Mouse (Mus musculus): ENCODE measurements around the gene Vmn1r42.
"Not testable (repeated sequence)": the region's sequence is repeated elsewhere in the genome, so short reads cannot be mapped to it uniquely, and the experiment has no call there.

Vmn1r42 gene

GRCm38 (mm10) chr6:89876313-89876712, at the start of gene Vmn1r42, which contains the start of gene Vmn1r43:
Gene Vmn1r42 (minus strand): TSS chr6:89876413.
Gene Vmn1r43 (minus strand): TSS chr6:89876413.
- not testable (repeated sequence) for DNase-seq (ENCODE audit: low read depth in 1 of 2, low spot score in 2 of 2)

DNA sequence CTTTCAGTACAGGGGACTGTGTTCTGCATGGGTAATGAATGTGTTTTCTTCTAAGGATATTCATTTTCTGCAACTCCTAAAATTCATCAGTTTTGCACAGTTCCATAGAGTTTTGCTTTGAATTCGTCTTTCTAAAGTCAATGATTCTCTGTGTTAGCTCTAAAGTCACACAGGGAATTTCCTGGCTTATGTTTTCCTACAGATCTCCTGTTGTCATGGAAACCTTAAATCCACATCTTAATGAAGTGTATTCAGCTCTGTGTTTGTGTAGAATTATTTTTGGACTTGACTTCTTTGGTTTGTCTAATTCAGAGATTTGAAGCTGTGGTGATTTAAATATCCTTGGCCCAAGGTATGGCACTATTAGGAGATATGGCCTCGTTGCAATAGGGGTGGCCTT, 7.6 kb upstream of the Vmn1r42 start:
- no peak for DNase-seq (ENCODE audit: low read depth in 1 of 2, low spot score in 2 of 2)

GRCm38 (mm10) chr6:89883360-89883759, 7.1 kb upstream of the Vmn1r42 start, which contains the start of gene Vmn1r44:
Gene Vmn1r44 (plus strand): TSS chr6:89883660.
- DNase-seq (ENCODE audit: low read depth in 1 of 2, low spot score in 2 of 2): no peak

GRCm38 (mm10) chr6:89880867-89881266, 4.7 kb upstream of the Vmn1r42 start:
- DNase-seq (ENCODE audit: low read depth in 1 of 2, low spot score in 2 of 2): no peak

DNA sequence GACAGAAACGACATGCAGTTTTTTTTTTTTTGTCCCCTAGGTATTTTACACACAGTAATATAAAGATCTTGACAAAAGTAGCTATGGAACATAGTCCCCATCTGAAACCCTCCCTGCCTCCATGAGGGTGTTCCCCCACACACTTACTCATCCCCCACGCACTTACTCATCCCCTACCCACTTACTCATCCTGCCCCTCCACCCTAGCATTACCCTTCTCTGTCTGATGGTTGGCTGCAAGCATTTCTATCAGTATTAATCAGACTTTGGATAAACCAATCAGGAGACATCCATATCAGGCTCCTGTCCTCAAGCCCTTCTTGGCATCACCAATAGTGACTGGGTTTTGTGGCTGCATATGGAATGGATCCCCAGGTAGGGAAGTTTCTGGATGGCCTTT, 750 bp upstream of the Vmn1r42 start:
- DNase-seq (ENCODE audit: low read depth in 1 of 2, low spot score in 2 of 2): no peak

DNA sequence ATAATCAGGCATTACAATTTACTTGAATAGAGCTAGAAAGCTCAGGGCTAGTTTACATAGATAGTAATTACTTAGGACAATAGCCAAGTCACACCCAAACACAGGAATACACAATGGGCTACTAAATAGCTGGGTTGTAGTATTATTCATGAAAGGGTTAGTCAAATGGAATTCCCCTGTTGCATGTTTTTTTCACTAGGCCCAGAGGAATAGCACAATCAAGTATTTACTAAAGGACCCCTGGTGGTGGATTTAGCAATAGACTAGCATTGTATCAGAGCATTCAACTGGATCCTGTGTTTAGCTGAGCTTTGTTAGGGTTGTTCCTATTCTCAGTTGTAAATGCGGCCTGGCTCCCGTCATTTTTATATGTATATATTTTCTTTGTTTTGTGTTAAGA, 8.2 kb downstream of the Vmn1r42 start:
- no peak for DNase-seq (ENCODE audit: low read depth in 1 of 2, low spot score in 2 of 2)

GRCm38 (mm10) chr6:89867276-89867675, 8.9 kb downstream of the Vmn1r42 start:
- DNase-seq (ENCODE audit: low read depth in 1 of 2, low spot score in 2 of 2): no peak

DNA sequence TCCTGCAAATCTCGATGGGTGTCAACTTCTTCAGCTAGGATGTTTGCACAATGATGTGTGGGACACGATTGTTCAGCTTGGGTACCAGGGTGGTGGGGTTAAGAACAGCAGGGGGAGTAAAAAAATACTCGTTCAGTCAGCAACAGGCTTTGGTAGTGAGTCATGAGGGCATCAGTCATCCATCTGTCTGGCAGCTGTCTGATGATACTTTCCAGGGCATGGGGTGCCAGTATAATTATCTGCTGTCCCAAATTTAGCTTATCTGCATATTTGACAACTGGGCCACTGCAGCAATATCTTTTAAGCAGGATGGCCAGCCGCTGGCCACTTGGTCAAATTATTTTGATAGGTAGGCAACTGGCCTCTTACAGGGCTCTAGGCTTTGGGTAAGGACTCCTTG, 12.4 kb downstream of the Vmn1r42 start:
- DNase-seq (ENCODE audit: low read depth in 1 of 2, low spot score in 2 of 2): no peak

DNA sequence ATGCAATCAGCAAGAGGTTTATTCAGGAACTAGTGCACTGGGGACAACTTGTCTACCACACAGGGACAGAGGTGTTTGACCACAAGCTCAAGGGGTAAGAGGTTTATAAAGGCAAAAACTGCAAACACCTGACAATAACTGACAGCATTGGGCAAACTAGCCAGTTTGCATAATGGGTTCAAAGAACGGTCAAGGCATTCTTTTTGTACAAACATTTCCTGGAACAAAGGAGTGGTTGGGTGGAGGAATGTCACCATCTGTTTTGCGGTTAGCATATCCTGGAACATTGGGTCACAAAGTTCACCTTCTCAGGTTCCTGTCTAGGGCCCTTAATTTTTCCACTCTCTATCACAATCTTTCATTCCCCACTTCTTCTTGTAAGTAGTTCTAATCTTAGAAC, 16.4 kb downstream of the Vmn1r42 start:
- no peak for DNase-seq (ENCODE audit: low read depth in 1 of 2, low spot score in 2 of 2)

DNA sequence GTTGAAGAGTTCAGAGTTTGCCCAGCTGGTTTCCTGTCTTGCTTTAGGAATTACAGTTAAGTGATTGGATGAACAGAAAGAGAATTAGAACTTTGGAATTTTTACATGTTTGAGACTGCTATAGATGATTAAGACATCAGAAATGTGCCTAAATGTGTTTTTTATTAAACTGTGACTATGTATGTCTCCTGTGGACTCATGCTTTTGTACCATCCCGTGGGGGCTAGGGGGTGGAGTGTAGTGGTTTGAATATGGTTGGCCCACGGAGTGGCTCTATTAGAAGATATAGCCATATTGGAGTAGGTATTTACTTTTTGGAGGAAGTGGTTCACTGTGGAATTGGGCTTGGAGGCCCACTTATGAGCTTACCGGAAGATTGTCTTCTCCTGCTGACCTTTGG, 18.7 kb downstream of the Vmn1r42 start:
- DNase-seq (ENCODE audit: low read depth in 1 of 2, low spot score in 2 of 2): no peak
